Mouse (Mus musculus) layer of hippocampus, postnatal 10 days (tissue): ENCODE results near the gene Card11. TPM values are rescaled to one million over a fixed set of nuclear protein-coding genes. Genes with fewer than 3 reads are reported as not detected.
A peak's percentile ranks its signal among the peaks of the same experiment; 100 is the strongest.

ENCODE experiments used
- DNase-seq, 2 experiments: peaks; one replicate each; pipeline ENCODE4 v3.0.0; 2021; ENCODE audit warnings: low spot score in 2 of 2
- total RNA-seq, 2 experiments: library from RNA; stranded (reverse); gene quantifications; 2 replicates each; pipeline ENCODE4 v1.2.3; 2021

The Card11 gene
- total RNA-seq, 2 experiments from 2014 or later: 0.21 to 0.36 TPM

DNA sequence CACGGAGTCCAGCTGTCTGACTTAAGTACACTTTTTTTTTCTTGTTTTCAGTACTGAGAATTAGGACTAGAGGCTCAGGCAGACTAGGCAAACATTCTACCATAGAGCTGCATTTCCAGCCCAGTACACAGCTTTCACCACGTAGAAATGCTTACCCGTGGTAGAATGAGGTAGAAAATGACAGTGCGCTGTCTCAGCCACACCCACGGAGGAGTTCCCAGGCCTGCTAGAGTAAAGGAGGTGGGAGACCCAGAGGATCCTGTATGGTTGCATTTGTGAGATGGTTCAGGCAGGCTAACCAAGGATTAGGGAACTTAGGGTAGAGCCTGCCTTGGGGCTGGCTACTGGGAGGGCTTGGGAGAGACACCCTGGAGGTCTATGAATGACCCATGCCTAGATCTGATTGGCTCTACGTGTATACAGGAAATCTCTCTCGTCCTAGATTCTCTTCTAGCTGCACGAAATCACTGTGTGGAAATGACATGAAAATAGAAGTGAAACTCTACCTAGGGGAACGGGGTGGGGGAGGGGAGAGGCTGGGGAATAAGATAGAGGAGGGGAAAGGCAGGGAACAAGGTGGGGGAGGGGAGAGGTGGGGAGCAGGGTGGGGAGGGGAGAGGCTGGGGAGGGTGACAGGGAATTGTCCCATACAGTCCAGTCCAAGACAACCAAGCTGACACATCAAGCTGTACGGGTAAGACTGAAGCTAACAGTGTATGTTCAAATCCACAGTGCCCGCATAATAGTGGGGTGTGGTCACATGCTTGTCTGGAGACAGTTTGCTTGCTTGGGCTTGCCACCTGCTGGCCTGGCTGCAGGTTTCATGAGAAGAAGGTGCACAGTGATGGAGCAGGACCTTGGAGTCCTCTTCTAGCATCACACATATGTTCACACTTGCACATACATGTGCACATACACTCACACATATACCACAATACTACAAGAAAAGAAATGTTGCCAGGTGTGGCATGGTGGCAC, 8.0 kb downstream of the Card11 start:
- no peak for DNase-seq

DNA sequence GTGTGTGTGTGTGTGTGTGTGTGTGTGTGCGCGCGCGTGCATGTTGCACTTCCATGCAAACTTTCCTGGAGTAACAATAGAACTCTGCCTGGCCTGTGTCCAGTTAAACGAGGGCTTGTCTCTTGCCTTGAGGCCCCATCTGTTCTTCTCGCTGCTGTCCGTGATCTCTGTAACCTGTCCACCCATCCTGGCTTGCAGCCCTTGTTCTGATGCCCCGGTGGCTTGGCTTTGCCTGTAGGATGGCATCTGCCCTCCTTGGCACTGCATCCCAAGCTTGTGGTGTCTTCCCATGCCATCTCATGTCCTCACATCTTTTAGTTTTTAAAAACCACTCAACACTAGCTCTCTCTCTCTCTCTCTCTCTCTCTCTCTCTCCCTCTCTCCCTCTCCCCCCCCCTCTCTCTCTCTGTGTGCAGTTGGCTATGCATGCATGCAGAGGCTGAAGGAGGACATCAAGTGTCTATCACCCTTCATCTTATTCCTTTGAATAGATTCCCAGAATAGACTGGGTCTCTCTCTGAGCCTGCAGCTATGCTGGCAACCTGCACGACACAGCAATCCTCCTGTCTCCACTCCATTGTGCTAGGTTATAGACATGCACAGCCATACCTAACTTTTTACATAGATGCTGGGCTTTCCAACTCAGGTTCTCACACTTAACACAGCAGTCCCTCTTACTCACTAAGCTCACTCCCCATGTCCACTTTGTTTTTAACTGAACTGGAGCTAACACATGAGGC, 14.9 kb downstream of the Card11 start:
- no peak for DNase-seq

GRCm38 (mm10) chr5:140981370-140981805, 19.0 kb downstream of the Card11 start:
- DNase-seq: no peak

DNA sequence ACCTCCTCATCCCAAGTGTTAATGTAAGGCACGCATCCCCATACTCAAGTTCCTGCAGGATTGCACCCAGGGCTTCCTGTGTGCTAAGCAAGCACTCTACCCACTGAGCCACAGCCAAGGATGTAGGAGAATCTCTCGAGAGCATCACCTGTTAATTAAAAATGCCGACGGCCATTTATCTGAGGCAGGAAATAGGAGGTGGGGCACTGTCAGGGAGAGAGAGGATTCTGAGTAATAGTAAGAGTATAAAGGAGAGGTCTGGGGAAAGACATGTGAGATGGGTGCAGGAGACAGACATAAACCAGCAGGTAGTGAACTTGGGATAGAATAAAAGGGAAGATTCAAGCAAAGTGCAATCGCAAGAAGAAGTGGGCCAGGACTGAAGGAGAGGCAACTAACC, 19.6 kb downstream of the Card11 start:
- no peak for DNase-seq

GRCm38 (mm10) chr5:140980051-140980450, 20.3 kb downstream of the Card11 start:
- DNase-seq: no peak

- DNase-seq: peak; percentile 71 to 75
Observed at GRCm38 (mm10) chr5:140962945-140963344, 37.4 kb downstream of the Card11 start.

- DNase-seq: no peak
Observed at GRCm38 (mm10) chr5:140960732-140961131, 39.6 kb downstream of the Card11 start.

DNA sequence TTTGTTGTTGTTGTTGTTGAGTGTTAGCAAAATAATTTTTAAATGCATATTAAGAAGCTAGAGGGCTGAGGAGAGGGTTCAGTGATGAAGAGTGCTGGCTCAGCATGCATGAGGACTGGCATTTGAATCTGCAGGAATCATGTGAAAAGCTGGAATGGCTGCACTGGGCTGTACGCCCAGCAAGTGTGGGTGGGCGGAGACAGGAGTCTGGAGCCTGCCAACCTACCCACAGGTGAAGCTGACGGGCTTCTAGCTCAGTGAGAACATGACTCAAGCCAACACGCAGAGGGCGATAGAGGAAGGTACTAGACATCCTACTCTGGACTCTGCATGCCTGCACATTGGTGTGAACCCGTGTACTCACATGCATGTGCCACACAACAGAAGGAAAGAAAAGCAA, 41.2 kb downstream of the Card11 start:
- DNase-seq: peak in 1 of 2 experiments; percentile 43

- no peak for DNase-seq
Observed at GRCm38 (mm10) chr5:140957106-140957505, 43.3 kb downstream of the Card11 start.

- peak in 1 of 2 experiments; percentile 37 for DNase-seq
Observed at GRCm38 (mm10) chr5:140955666-140956065, 44.7 kb downstream of the Card11 start.

DNA sequence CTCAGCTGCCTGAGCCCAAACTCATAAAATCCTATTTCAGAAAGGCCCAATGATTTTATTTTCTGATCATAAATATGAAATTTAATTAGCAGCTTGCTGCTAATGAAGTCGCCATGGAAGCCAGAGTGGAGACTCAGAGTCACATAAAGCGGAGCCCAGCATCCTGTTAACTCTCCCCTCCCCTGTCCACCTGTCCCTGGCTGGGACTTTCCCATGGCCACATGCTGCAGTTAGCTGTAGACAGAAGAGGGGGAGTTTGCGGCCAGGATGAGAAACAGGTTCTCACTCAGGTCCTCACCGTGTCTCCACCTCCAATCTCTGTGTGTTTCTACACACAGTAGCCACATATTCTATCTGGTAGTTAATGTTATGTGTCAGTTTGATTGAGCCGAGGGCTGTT, 48.6 kb downstream of the Card11 start:
- no peak for DNase-seq

DNA sequence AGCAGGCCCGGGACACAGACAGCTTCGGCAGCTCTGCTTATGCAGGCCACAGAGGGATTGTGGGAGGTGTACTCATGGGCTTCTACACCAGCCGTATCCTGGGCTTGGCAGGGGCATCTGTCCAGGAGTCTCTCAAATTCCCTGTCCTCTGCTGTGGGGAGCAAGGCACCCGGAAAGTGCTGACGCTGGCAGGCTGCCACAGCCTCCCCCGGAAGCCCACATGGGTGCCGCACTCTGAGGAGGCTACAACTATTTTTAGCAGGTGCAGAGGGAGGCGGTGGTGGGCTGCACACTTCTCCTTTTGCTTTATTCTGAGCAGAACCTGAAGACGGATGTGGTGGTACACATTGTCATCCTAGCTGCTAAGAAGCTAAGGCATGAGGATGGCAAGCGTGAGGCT, 52.4 kb downstream of the Card11 start:
- peak; percentile 40 to 55 for DNase-seq

GRCm38 (mm10) chr5:140946034-140946433, 54.3 kb downstream of the Card11 start:
- DNase-seq: no peak

DNA sequence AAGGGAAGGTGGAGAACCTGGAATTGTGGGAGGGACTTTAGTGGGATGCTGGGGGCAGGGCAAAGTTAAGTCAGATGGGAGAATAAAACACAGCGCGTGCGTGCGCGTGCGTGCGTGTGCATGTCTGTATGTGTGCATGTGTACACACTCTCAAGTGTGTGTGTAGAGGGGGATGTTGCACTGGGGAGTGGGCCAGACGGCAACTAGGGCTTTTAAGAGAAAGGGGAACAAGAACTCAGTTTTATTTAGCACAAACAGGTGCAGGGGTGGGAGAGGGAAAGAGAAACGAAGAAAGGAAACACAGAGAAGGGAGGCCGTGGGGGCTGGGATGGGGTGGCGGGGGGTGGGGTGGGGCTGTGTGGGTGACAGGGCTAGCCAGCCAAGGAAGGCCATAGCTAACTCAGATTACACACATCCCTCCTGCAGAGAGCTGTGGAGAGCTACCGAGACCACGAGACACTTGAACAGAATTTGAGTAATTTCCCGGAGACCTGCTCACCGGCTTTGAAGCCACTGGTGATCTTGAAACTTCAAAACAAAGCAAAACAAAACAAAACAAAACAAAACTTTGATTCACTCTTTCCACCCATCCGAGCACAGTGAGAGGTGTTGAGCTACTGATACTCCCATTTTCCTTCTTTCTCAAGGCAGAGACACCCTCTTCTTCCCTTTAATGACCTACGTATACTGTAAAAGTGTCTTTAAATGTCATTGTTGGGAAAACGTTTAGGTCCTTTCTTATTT, 55.8 kb downstream of the Card11 start:
- no peak for DNase-seq

DNA sequence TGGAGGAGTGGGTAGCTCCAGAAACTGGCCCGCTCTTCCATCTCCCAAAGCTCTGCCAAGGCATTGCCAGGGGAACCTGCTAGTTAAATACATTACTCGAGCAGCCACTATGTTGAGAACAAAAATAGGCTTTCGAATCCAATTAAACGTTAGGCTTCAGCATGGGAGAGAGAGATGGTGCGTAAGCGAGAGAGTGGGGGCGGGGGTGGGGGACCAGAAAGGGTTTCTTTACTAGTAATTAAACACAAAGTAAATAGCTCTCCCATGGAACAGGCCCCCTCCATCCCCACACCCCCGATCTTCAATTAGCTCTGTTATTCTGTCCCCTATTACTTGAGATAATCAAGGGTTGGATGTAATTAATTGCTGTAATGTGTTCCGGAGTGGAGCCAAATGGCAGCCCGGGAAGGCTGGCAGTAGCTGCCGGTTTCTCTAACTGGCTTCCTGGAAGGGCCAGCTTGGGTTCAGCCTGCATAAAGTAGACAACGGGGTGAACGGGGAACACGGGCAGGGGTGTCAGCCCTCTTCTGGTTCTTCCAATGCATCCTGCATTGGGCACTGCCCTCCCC, 59.4 kb downstream of the Card11 start:
- peak; percentile 61 to 78 for DNase-seq

DNA sequence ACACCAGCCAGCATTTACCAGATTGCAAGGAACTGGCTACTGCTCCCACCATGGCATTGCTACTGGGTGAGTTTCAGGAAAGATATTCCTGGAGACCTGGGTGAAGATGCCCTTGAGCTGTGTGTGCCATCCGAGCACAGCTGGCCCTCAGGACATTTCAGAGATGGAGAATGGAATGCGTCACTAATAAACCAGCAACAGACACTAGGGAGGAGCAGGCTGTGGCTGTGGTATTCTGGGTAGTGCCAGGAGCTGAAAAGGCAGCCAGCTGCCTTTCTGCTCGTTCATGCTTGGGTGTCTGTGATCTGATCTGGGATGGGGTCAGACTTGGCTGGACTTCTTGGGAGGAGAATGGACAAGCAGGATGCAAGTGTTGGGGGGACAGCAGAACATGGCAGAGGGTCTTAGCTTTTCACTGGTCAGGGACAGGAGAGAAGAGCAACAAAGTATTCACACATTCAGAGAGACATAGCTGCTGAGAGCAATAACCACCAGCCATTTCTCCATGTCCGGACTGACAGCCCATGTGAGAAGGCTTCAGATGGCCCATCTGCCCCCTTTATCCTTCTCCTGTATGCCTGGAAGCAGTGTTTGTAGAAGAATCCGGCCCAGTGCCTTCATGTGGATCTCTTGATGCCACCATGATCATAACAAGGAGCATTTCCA, 60.0 kb downstream of the Card11 start:
- DNase-seq: peak; percentile 61 to 65

DNA sequence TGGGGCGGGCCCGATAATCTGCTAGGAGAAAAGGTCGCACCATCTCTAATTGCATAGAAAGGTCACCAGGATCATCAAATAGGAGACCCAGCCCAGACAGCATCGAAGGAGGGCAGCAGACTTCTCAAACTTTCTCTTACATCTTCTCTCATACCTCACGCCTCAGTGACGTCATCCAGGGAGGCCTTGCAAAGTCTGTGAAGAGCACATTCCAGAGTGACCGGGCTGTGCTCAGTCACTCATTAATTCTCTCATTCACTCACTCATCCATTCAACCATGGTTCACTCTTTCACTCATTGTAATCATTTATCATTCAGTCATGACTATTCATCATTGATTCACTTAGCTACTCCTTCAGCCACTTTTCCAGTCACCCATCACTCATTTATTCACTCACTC, 63.6 kb downstream of the Card11 start:
- DNase-seq: no peak

DNA sequence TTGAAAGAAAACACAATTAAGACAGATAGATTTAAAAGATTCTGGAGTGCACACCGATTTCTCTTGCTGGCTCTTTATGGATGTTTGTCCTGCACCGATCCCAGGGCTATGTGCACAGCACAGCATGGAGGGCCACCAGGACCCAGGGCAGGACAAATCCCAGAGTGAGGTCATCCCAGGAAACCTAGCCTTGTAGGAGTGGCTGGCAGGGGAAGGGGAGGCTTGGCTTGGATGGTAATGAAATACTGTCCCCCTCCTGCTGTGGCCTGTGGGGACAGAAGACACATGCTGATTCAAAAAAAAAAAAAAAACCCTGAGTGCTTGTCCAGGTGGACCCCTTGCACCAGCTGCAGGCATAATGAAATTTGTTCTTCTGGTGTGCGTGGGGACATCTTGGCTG, 64.5 kb downstream of the Card11 start:
- DNase-seq: no peak

- DNase-seq: peak; percentile 36 to 44
Observed at GRCm38 (mm10) chr5:140934639-140935315, 65.6 kb downstream of the Card11 start.
